Mouse (Mus musculus): ENCODE results near the gene Olfr96.

Gene Olfr96

GRCm38 (mm10) chr17:37275626-37276248, 55.8 kb downstream of the Olfr96 start:
- DNase-seq = no peak

All from cerebellum, postnatal 25 days (tissue).